Mouse (Mus musculus) bone marrow, adult 2 months (tissue): Measurements from ENCODE around the gene Gnb1.

Source experiments
- CTCF ChIP-seq: fragments of 200-500 bp; IDR thresholded peaks from 2 replicates; pipeline ENCODE4 v1.5.1; 2011; ENCODE audit warnings: low read length, control low read depth; ENCODE audit not compliant: control insufficient read depth, insufficient read depth
- POLR2A ChIP-seq: fragments of 200-500 bp; IDR thresholded peaks from 2 replicates; pipeline ENCODE4 v1.6.1; 2011; ENCODE audit warnings: low read depth, mild to moderate bottlenecking, control low read depth, low read length, borderline replicate concordance; ENCODE audit not compliant: control insufficient read depth

DNA sequence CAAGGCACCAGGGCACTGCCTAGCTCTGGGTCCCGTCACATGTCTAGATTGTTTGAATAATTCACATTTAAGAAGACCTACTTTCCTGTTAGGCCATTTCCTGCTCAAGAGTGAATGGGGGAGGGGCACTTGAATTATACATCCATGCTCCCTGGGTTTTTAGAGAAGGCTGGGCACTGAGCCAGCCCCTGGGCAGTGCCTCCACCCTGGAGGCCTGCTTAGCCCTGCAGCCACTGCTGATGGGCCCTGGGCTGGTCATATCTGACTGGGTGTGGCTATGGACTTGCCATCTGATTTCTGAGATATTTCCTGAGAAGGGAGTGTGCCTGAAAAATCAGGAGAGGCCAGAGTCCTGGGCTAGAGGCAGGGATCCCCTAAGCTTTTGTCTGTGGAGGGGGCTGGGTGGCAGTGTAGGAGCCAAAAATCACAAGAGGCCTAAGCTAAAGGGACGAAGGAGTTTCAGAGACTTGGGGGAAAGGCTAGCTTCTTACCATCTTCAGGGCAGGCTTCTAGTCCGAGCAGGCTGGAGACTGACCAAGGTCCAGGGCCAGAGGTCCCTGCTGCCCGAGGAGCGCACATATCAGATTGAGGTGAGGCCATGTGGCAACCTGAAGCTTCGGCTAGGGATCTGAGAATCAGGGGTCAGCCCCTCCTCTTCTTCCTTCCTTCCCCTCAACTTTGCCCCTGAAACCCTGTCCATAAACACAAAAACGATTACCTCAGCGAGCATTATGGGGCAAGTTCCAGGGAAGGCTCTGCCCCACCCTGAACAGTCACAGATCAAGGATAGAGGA is 2.7 kb upstream of the Gnb1 start:
- no peak for TF ChIP-seq CTCF
- TF ChIP-seq POLR2A = no peak
